Mouse (Mus musculus) heart, postnatal 0 days (tissue): ENCODE measurements around the gene Mrpl23. TPM values are rescaled to one million over a fixed set of nuclear protein-coding genes. Genes with fewer than 3 reads are reported as not detected.

ENCODE experiments used
- ATAC-seq: fragments of 200-750 bp; cut with Nextera tagmentation; 2 replicates; pipeline ENCODE4 v1.8.0; 2017; ENCODE audit warnings: low read depth, moderate number of reproducible peaks, moderate library complexity; ENCODE audit not compliant: insufficient read depth
- DNase-seq: peaks from one replicate; pipeline ENCODE4 v3.0.0-alpha.2; 2016; ENCODE audit warnings: low spot score
- H3K27ac ChIP-seq: fragments of 300-500 bp; sonication (generic); 2 replicates; pipeline ENCODE4 v1.5.1; 2014; ENCODE audit warnings: low read depth, mild to moderate bottlenecking
- H3K27me3 ChIP-seq: fragments of 300-500 bp; sonication (generic); 2 replicates; pipeline ENCODE4 v1.6.1; 2014; ENCODE audit warnings: low read length, mixed read lengths; ENCODE audit not compliant: control insufficient read depth, insufficient read depth
- H3K36me3 ChIP-seq: fragments of 300-500 bp; sonication (generic); replicated peaks from 2 replicates; pipeline ENCODE4 v1.6.1; 2014; ENCODE audit warnings: low read length, mixed read lengths; ENCODE audit not compliant: control insufficient read depth, insufficient read depth
- H3K4me1 ChIP-seq: fragments of 300-500 bp; sonication (generic); 2 replicates; pipeline ENCODE4 v1.6.1; 2014; ENCODE audit warnings: antibody characterized with exemption; ENCODE audit not compliant: control insufficient read depth, insufficient read depth
- H3K4me2 ChIP-seq: fragments of 300-500 bp; sonication (generic); 2 replicates; pipeline ENCODE4 v1.6.1; 2014; ENCODE audit warnings: low read depth, mild to moderate bottlenecking, low read length, moderate library complexity
- H3K4me3 ChIP-seq: fragments of 300-500 bp; sonication (generic); 2 replicates; pipeline ENCODE4 v1.5.1; 2014; ENCODE audit warnings: low read depth, low read length
- H3K9ac ChIP-seq: fragments of 300-500 bp; sonication (generic); replicated peaks from 2 replicates; pipeline ENCODE4 v1.6.1; 2014; ENCODE audit warnings: low read depth, low read length, mixed read lengths
- H3K9me3 ChIP-seq: fragments of 300-500 bp; sonication (generic); replicated peaks from 2 replicates; pipeline ENCODE4 v1.6.1; 2016; ENCODE audit warnings: low read length; ENCODE audit not compliant: control insufficient read depth
- CTCF ChIP-seq: IDR thresholded peaks from 2 replicates; pipeline ENCODE4 v1.5.1; 2016; ENCODE audit warnings: antibody characterized with exemption, control low read depth, low read depth
- EP300 ChIP-seq: IDR thresholded peaks from 2 replicates; pipeline ENCODE4 v1.6.1; 2016; ENCODE audit warnings: antibody characterized with exemption, low read depth
- WGBS: fragments of 180-500 bp; shearing (Covaris S2); extraction: QIAGEN DNeasy Blood & Tissue Kit; methylation state at CpG from one replicate; pipeline ENCODE4 v1.1.7; 2014; 5-methylcytosine and 5-hydroxymethylcytosine counted together
- polyA plus RNA-seq: library from polyadenylated mRNA; unstranded; fragments of >200 nt; fragmentation: Nextera tagmentation; extraction: Ambion mirVana; gene quantifications from 2 replicates; pipeline ENCODE4 v1.2.1, GENCODE M21; 2015
- total RNA-seq: library from RNA; depleted of rRNA; stranded (reverse); fragments of >200 nt; gene quantifications from 2 replicates; pipeline ENCODE4 v1.2.3, GENCODE M21; 2014; ENCODE audit warnings: low replicate concordance

Gene Mrpl23
- total and polyA plus RNA-seq, 2 experiments from 2014 or later: 14.9 to 87.2 TPM

- no peaks in the 10 kb centered on the region for H3K36me3 ChIP-seq
- H3K27ac ChIP-seq: no peak overlapping the region
- no peaks in the 10 kb centered on the region for H3K9me3 ChIP-seq
- H3K4me3 ChIP-seq: no peak overlapping the region
- ATAC-seq: no peak
- DNase-seq: no peak
- WGBS: 78% methylated on average over 6 of the region's 6 CpGs
- peaks cover 8% of the 10 kb centered on the region; the same call in 1 of the 2 replicates for H3K4me1 ChIP-seq
- no peak for TF ChIP-seq CTCF
- TF ChIP-seq EP300: no peak
- H3K27me3 ChIP-seq: no peaks in the 10 kb centered on the region
- no peak overlapping the region for H3K9ac ChIP-seq
- H3K4me2 ChIP-seq: no peak overlapping the region
Observed at GRCm38 (mm10) chr7:142548706-142549105, 16.2 kb downstream of the Mrpl23 start.

- Histone ChIP-seq H3K4me1 (peaks cover 17% of the 10 kb centered on the region; the same call in 1 of the 2 replicates), H3K4me3 (no peak overlapping the region), H3K9me3 (no peaks in the 10 kb centered on the region), H3K9ac (no peak overlapping the region), H3K27me3 (no peaks in the 10 kb centered on the region), H3K36me3 (no peaks in the 10 kb centered on the region), H3K27ac (no peak overlapping the region), H3K4me2 (no peak overlapping the region)
- peak; percentile 82 for ATAC-seq
- 65% methylated on average over 10 of the region's 10 CpGs for WGBS
- TF ChIP-seq EP300 (no peak), CTCF (peak; percentile 83)
- peak; percentile 71 for DNase-seq
Observed at GRCm38 (mm10) chr7:142549941-142550763, 17.7 kb downstream of the Mrpl23 start.

GRCm38 (mm10) chr7:142550935-142551373 lies 18.5 kb downstream of the Mrpl23 start:
- H3K36me3 ChIP-seq: no peaks in the 10 kb centered on the region
- no peak for TF ChIP-seq CTCF
- no peak for TF ChIP-seq EP300

GRCm38 (mm10) chr7:142551691-142552090 lies 19.2 kb downstream of the Mrpl23 start:
- H3K27me3 ChIP-seq: no peaks in the 10 kb centered on the region
- H3K4me3 ChIP-seq: no peak overlapping the region
- no peaks in the 10 kb centered on the region for H3K36me3 ChIP-seq
- TF ChIP-seq CTCF: no peak
- H3K4me2 ChIP-seq: no peak overlapping the region
- ATAC-seq: no peak
- 90% methylated on average over 5 of the region's 5 CpGs for WGBS
- no peaks in the 10 kb centered on the region for H3K9me3 ChIP-seq
- DNase-seq: no peak
- H3K27ac ChIP-seq: no peak overlapping the region
- no peak overlapping the region for H3K9ac ChIP-seq
- H3K4me1 ChIP-seq: peaks cover 17% of the 10 kb centered on the region; the same call in 1 of the 2 replicates

More at GRCm38 (mm10) chr7:142550935-142551373, 18.5 kb downstream of the Mrpl23 start:
- Histone ChIP-seq H3K27me3 (no peaks in the 10 kb centered on the region), H3K4me1 (peaks cover 17% of the 10 kb centered on the region; the same call in 1 of the 2 replicates), H3K27ac (no peak overlapping the region), H3K9me3 (no peaks in the 10 kb centered on the region), H3K9ac (no peak overlapping the region), H3K4me3 (no peak overlapping the region), H3K4me2 (no peak overlapping the region)
- no peak for ATAC-seq
- DNase-seq: no peak
- 41% methylated on average over 14 of the region's 14 CpGs for WGBS

GRCm38 (mm10) chr7:142552591-142553416 lies 20.3 kb downstream of the Mrpl23 start:
- H3K4me1 ChIP-seq: peaks cover 17% of the 10 kb centered on the region; the same call in 1 of the 2 replicates

More at GRCm38 (mm10) chr7:142552591-142553416, 20.3 kb downstream of the Mrpl23 start:
- WGBS: 47% methylated on average over 13 of the region's 13 CpGs
- H3K36me3 ChIP-seq: no peaks in the 10 kb centered on the region
- H3K27ac ChIP-seq: 0 out of 2 replicates have a peak overlapping the region, but pooled peaks have one; percentile 16
- TF ChIP-seq EP300 (no peak), CTCF (no peak; the same call in 1 of the 2 replicates)
- no peaks in the 10 kb centered on the region for H3K9me3 ChIP-seq
- H3K4me3 ChIP-seq: no peak overlapping the region
- no peaks in the 10 kb centered on the region for H3K27me3 ChIP-seq
- 0 out of 2 replicates have a peak, but pooled peaks have one; percentile 14 for ATAC-seq
- DNase-seq: no peak
- no peak overlapping the region for H3K4me2 ChIP-seq
- H3K9ac ChIP-seq: no peak overlapping the region
